Mouse (Mus musculus) adrenal gland (tissue): ENCODE data around the gene Sub1.

Experiments
- intact Hi-C: fragments of 180-260 bp; cut with DNase I; formaldehyde crosslinking; loops from one replicate; pipeline ENCODE4 v1.15.1; 2025

The Sub1 gene

DNA sequence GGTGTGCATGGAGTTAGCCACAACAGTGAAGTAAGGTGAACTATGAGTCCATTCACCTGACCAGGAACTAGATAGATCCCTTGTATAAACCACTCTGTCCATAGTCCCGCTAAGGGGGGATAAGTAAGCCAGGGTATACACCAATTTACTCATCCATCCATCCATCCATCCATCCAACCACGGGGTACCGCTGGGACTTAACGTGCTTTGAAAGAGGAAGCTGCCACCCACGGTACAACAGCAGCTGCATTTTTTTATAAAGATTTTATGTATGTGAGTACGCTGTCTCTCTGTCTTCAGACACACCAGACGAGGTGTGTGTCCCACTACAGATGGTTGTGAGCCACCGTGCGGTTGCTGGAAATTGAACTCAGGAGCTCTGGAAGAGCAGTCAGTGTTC lies 27.9 kb downstream of the Sub1 start:
- intact Hi-C loops: loop anchor here (5.0 to 10.0 kb wide), 2 partner anchors 377 to 474 kb away; no protein-coding TSS in a partner anchor

DNA sequence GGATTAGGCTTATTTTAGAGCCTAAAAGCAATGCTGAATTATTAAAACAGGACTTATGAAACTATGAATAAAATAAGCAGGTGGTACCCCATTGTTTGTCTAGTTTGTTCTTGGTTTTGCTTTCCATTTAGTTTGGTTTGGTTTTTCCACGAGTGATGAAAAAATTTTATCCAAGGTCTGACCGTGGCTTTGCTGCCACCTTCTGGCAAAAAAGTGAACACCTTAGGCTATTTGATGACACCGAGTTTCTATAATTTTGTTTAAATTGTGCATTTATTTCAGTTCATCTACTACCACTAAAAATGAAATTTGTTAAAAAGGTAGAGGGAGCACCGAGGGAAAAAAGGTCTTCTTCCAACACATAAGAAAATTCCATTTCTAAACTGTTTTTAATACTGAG lies 30.4 kb downstream of the Sub1 start:
- intact Hi-C loops: loop anchor here (1.0 to 10.0 kb wide), 4 partner anchors 213 to 558 kb away; no protein-coding TSS in a partner anchor

DNA sequence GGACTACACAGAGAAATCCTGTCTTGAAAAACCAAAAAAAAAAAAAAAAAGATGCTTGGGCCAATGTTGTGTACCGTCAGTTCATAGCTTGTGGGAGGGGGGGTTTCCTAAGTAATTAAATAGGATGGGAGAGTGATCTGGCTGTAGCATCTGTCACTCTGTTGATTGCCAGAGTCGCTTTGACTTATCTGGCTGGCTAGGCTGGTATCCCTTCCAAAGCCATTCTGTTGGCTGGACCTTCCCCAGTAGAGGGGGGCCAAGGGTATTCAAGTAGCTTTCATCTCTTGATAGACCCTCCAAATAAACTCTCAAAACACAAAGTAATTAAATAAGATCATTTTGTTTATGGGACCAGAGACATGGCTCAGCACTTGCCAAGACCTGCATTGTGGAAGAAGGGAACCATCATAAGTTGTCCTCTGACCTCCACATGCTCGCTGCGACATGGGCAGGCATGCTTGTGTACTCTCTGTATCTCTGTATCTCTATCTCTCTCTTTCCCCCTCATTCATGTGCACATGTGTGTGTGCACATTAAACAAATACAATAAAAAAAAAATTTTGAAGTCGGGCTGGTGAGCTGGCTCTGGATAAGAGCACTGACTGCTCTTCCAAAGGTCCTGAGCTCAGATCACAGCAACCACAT lies 31.5 kb downstream of the Sub1 start:
- intact Hi-C loops: loop anchor here (5.0 to 10.0 kb wide), 2 partner anchors 373 to 471 kb away; no protein-coding TSS in a partner anchor

DNA sequence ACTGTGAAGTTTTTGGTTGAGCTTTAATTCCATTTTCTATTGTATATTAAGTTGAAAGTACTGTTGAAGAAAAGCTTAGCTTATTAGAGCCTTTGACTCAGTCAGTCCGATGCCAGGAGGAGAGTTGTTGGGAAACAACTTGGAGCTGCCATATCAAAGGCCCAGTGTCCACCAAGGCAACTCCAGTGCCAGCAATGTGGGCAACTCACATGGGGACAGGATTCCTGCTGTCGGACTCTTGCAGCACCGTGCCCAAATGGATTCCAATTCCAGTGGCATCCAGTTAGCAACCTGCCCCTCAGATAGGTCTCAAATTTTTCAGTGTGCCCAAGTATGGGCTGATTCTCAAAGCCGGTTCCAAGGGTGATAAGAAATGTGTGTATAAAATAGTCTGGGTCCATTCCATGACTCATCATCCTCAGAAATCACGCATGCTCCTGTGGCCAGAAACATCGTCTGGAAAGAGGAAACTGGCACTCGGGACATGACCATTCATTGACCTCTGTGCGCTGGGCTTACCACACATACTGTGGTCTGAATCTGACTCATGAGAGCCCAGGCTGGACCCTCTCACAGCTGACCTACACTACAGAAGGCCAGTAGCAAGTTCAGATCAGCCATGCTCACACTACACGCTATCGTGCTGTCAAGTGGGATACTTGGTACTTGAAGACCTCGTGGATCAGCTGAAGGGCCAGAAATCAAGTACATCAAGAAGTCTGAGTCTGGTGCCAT lies 32.8 kb downstream of the Sub1 start:
- intact Hi-C loops: loop anchor here (10.0 kb wide), 1 partner anchor 469 kb away; no protein-coding TSS in a partner anchor

DNA sequence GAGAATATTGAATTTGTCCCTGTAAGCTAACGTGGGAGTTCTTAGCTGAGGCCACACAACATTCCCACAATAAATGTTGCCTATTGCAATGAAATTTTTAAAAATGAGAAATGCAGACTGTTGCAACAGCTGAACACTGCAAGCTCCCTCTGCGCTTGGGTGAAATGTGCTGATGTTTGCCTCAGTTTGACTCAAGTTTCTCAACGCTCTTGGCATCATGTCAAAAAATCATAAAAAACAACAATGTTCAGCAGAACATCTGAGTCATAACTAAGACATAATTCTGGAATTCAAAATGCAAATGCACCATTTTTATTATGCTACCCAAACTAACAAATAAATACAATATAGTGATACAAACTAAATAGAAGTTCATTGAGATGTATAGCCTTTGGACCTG lies 37.1 kb downstream of the Sub1 start:
- intact Hi-C loops: loop anchor here (10.0 kb wide), 1 partner anchor 465 kb away; no protein-coding TSS in a partner anchor

DNA sequence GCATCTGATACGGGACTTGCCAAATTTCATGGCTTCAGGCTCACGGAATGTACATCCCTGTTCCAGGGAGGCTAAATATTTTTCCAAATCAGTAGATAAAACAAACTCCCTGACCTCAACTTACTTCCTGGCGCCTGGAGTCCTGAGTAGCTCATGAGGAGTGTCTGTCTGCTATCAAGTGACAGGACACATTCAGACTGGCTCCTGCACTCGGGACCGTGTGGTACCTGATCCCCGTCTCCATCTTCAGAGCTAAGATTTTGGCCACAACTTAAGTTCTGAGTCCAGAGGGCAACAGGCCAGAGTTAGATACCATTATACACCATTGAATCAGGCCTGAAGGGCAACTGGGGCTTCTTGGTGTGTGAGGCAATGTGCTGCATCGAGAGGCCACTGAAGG lies 40.7 kb downstream of the Sub1 start:
- intact Hi-C loops: no loop called here

DNA sequence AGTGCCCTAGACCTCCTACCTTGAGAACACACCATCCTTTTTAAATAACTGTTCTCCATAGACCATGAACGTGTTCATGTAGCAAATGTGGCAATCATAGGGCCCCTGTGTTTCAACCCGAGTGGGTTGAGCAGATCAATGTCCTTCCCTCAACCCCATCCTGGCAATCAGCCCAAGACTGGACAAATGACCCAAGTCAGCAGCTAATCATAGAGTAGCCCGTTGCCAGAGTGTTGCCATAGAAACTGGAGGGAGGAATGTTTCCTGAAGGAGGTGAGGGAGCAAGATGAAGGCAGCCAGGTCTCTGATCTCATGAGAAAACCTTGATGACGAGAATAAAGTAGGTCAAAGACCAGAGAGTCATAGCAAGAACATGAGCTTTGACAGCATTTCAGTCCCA lies 42.6 kb downstream of the Sub1 start:
- intact Hi-C loops: no loop called here

DNA sequence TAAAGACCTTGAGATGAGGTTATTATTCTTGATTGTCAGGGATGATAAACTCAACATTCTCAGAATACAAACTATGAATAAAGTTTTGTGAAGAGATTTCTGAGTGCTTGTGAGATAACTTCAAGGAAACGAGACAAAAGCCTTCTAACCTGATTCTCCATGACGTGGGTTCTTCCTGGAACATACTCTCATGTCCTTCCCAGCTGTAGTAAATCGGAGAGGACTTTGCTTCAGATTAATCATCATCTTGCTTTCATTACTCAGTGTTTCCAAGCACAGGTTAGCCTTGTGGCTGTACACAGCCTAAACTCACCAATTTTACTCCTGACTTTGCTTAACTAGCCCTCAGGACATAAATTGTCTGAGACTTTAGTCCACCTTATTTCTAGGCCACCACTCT lies 44.6 kb downstream of the Sub1 start:
- intact Hi-C loops: no loop called here

DNA sequence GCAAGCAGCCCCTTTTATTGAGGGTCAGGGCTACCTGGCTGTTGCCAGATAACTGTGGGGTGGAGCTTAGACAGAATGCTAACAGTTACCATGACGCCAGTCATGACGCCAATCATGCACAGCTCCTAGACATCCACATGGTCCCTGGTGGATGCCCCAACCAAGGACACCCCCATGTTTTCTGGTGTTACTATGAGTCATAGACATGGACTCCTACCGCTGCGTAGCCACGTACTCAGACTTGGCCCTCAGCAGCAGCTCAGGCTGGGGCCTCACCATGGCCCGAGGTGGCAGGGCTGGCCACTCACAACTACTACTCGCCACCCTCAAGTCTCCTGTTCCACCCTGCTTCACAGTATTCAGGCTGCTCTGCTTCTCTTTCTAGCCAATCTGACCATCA lies 45.6 kb downstream of the Sub1 start:
- intact Hi-C loops: no loop called here

DNA sequence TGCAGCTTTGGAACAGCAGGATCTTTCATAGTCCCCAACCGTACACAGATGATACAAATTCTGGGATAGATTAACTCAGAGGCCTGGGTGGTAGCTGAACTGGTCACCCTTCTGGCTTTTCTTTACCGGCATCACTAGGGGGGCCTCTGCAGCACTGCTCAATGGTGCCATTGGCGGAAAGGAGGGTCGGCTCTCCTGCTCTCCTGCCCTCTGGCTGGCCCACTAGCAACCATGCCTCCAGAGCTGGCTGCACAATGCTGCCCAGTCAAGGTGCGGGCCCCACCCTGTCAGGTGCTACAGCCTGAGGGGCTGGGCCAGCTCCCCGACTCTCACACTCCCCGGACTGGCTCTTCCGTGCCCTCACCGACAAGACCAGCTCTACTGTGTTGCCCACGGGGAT lies 46.6 kb downstream of the Sub1 start:
- intact Hi-C loops: no loop called here

DNA sequence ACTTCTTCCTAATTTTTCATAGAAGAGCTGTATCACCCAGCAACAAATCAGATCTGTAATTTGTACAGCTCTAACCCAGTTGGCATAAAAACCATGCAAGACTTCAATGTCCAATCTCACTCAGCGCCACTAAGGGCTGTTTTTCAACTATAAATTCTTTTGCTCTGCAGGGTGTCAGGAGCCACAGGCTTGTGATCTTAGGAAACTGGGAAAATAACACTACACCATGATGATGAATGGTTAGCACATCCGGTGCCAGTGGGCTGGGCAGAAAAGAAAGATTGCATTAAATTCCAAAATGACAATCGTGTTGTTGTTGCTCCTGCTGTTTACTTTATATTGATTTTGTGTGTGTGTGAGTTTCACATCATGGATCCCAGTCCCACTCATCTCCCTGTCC lies 47.3 kb downstream of the Sub1 start:
- intact Hi-C loops: no loop called here

DNA sequence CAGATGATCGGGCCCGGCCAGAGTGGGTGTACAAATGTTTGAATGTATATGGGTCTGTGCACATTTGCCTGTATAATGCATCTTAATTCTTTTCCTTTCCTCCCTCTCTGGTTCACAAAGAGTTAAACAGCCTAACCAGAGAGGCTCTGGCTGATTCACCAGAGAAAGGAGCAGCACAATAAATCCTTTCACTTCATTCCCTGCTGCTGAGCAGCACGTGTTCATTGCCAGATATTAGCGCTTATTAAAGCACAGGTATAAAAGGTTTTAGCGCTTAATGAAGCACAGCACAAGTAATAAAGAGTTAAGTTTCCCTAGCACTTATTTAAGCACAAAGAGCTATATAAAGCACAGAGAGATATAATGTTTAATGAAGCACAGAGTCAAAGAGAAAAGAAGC lies 55.9 kb downstream of the Sub1 start:
- intact Hi-C loops: no loop called here
